Mouse (Mus musculus) C2C12 (cell line): ENCODE results near the gene Gramd1a.

Experiments used
- CTCF ChIP-seq: IDR thresholded peaks from one replicate; pipeline ENCODE4 v1.5.1; 2011; ENCODE audit not compliant: control insufficient read depth, insufficient read depth, insufficient read length
- MAX ChIP-seq: IDR thresholded peaks from one replicate; pipeline ENCODE4 v1.6.1; 2011; ENCODE audit warnings: mild to moderate bottlenecking, control low read depth
- MYOD1 ChIP-seq: IDR thresholded peaks from one replicate; pipeline ENCODE4 v1.6.1; 2011; ENCODE audit warnings: low read depth; ENCODE audit not compliant: control insufficient read depth, insufficient read length
- MYOG ChIP-seq: IDR thresholded peaks from one replicate; pipeline ENCODE4 v1.6.1; 2011; ENCODE audit not compliant: control insufficient read depth, insufficient read length; ENCODE audit errors: extremely low read depth
- USF1 ChIP-seq: IDR thresholded peaks from one replicate; pipeline ENCODE4 v1.6.1; 2011; ENCODE audit warnings: low read depth, mild to moderate bottlenecking, control low read depth, moderate library complexity

- TF ChIP-seq MYOD1 (no peak), USF1 (no peak), MYOG (no peak), CTCF (no peak), MAX (no peak)
Measured at GRCm38 (mm10) chr7:31088206-31088605, 67.5 kb downstream of the Gramd1a start.
